Mouse (Mus musculus) spleen, postnatal 10 days (tissue): Measurements from ENCODE around the gene Parvg.

Experiments used
- DNase-seq, 2 experiments: peaks; one replicate each; pipeline ENCODE4 v3.0.0; 2021 to 2022; ENCODE audit warnings: low spot score in 2 of 2

Gene Parvg

GRCm38 (mm10) chr15:84351915-84352844 is 28.4 kb downstream of the Parvg start:
- DNase-seq: no peak

GRCm38 (mm10) chr15:84355081-84355480 is 31.3 kb downstream of the Parvg start:
- DNase-seq: no peak

GRCm38 (mm10) chr15:84364746-84365145 is 40.9 kb downstream of the Parvg start:
- DNase-seq: no peak

- DNase-seq: no peak
Observed at GRCm38 (mm10) chr15:84365675-84366381, 42.0 kb downstream of the Parvg start.

- DNase-seq: no peak
Observed at GRCm38 (mm10) chr15:84366574-84366989, 42.8 kb downstream of the Parvg start.

GRCm38 (mm10) chr15:84367402-84367801 is 43.6 kb downstream of the Parvg start:
- no peak for DNase-seq

GRCm38 (mm10) chr15:84372801-84373200 is 49.0 kb downstream of the Parvg start:
- DNase-seq: no peak

- DNase-seq: no peak
Observed at GRCm38 (mm10) chr15:84378734-84379133, 54.9 kb downstream of the Parvg start.

GRCm38 (mm10) chr15:84380181-84380580 is 56.4 kb downstream of the Parvg start:
- DNase-seq: no peak

GRCm38 (mm10) chr15:84384066-84384465 is 60.2 kb downstream of the Parvg start:
- DNase-seq: no peak

GRCm38 (mm10) chr15:84385995-84386565 is 62.3 kb downstream of the Parvg start:
- DNase-seq: no peak

GRCm38 (mm10) chr15:84388698-84389131 is 64.9 kb downstream of the Parvg start:
- DNase-seq: no peak

- no peak for DNase-seq
Observed at GRCm38 (mm10) chr15:84392131-84392530, 68.3 kb downstream of the Parvg start.
